Mouse (Mus musculus): ENCODE results near the gene Camk2b.

Gene Camk2b

GRCm38 (mm10) chr11:5983629-5984028, 82.5 kb downstream of the Camk2b start:
- no peak for DNase-seq (ENCODE audit: low read depth, low spot score)

- DNase-seq (ENCODE audit: low read depth, low spot score): no peak
These were observed 84.8 kb downstream of the Camk2b start for GRCm38 (mm10) chr11:5981323-5981722.

- DNase-seq (ENCODE audit: low read depth, low spot score): no peak
These were observed 85.6 kb downstream of the Camk2b start for GRCm38 (mm10) chr11:5980561-5980960.

- DNase-seq (ENCODE audit: low read depth, low spot score): no peak
These were observed 86.1 kb downstream of the Camk2b start for GRCm38 (mm10) chr11:5980108-5980507.

- DNase-seq (ENCODE audit: low read depth, low spot score): no peak
These were observed 87.1 kb downstream of the Camk2b start for GRCm38 (mm10) chr11:5979088-5979487.

- DNase-seq (ENCODE audit: low read depth, low spot score): no peak
These were observed 90.1 kb downstream of the Camk2b start for GRCm38 (mm10) chr11:5976106-5976505.

GRCm38 (mm10) chr11:5975068-5975467, 91.1 kb downstream of the Camk2b start:
- DNase-seq (ENCODE audit: low read depth, low spot score): no peak

GRCm38 (mm10) chr11:5974053-5974452, 92.1 kb downstream of the Camk2b start:
- DNase-seq (ENCODE audit: low read depth, low spot score): no peak

- DNase-seq (ENCODE audit: low read depth, low spot score): no peak
These were observed 93.0 kb downstream of the Camk2b start for GRCm38 (mm10) chr11:5973151-5973550.

- DNase-seq (ENCODE audit: low read depth, low spot score): no peak
These were observed 95.0 kb downstream of the Camk2b start for GRCm38 (mm10) chr11:5971202-5971601.

- no peak for DNase-seq (ENCODE audit: low read depth, low spot score)
These were observed 97.9 kb downstream of the Camk2b start for GRCm38 (mm10) chr11:5968223-5968622.

- DNase-seq (ENCODE audit: low read depth, low spot score): no peak
These were observed 99.4 kb downstream of the Camk2b start for GRCm38 (mm10) chr11:5966751-5967150.

GRCm38 (mm10) chr11:5965865-5966264, 100.3 kb downstream of the Camk2b start:
- no peak for DNase-seq (ENCODE audit: low read depth, low spot score)

GRCm38 (mm10) chr11:5960051-5960450, 106.1 kb downstream of the Camk2b start:
- DNase-seq (ENCODE audit: low read depth, low spot score): no peak

GRCm38 (mm10) chr11:5955546-5956276, 110.5 kb downstream of the Camk2b start, which contains the start of gene Ykt6:
Gene Ykt6 (plus strand): TSS chr11:5955693.
- peak; percentile 95 for DNase-seq (ENCODE audit: low read depth, low spot score)

- peak; percentile 68 for DNase-seq (ENCODE audit: low read depth, low spot score)
These were observed 111.1 kb downstream of the Camk2b start for GRCm38 (mm10) chr11:5954965-5955504.

GRCm38 (mm10) chr11:5954435-5954834, 111.7 kb downstream of the Camk2b start:
- no peak for DNase-seq (ENCODE audit: low read depth, low spot score)

GRCm38 (mm10) chr11:5953130-5953765, 112.9 kb downstream of the Camk2b start:
- DNase-seq (ENCODE audit: low read depth, low spot score): peak; percentile 71

GRCm38 (mm10) chr11:5952501-5952900, 113.7 kb downstream of the Camk2b start:
- DNase-seq (ENCODE audit: low read depth, low spot score): no peak

GRCm38 (mm10) chr11:5949586-5950352, 116.4 kb downstream of the Camk2b start, which contains the start of gene Gck:
Gene Gck (minus strand): TSS chr11:5950081.
- DNase-seq (ENCODE audit: low read depth, low spot score): no peak

- no peak for DNase-seq (ENCODE audit: low read depth, low spot score)
These were observed 117.5 kb downstream of the Camk2b start for GRCm38 (mm10) chr11:5948546-5949250.
